ENCODE assay signal across 8 mouse cellular contexts in the genomic region with DNA sequence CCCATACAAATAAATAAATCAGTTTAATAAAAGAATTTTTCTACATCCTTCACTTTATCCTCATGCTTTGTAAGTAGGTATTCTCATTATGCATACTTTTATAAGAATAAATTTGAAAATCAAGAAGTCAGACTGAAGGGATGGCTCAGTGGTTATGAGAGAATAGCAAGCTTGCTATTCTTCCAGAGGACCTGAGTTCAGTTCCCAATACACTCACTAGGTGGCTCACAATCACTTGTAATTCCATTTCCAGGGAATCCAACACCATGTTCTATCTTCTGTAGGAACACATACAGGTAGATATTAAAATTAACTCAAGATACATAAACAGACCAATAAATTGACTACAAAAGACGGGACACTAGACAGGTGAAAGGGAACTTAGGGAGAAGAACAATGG. TPM values are rescaled to one million over a fixed set of nuclear protein-coding genes. Genes with fewer than 3 reads are reported as not detected.
DNase-seq lines count a peak whose midpoint lies in the region; ATAC-seq lines count a peak whose summit lies in the region.

No protein-coding gene starts in this region.

- H3K36me3 ChIP-seq in neural tube, embryonic 13.5 days, result no peaks in the 10 kb centered on the region
- no peaks in the 10 kb centered on the region for H3K36me3 ChIP-seq in forebrain, embryonic 12.5 days (replicated peaks)
- H3K36me3 ChIP-seq in midbrain, embryonic 16.5 days (ENCODE audit: control insufficient read depth, insufficient read depth, low read length), result no peaks in the 10 kb centered on the region

- H3K27ac ChIP-seq in neural tube, embryonic 13.5 days (replicated peaks), result no peak overlapping the region
- H3K27ac ChIP-seq in forebrain, embryonic 12.5 days, result no peak overlapping the region
- H3K27ac ChIP-seq in midbrain, embryonic 16.5 days (ENCODE audit: low read length), result no peak overlapping the region

- no peak overlapping the region for H3K4me3 ChIP-seq in neural tube, embryonic 13.5 days
- no peak overlapping the region for H3K4me3 ChIP-seq in forebrain, embryonic 12.5 days (replicated peaks)
- H3K4me3 ChIP-seq in midbrain, embryonic 16.5 days (ENCODE audit: low read depth, low read length), result no peak overlapping the region

- no peaks in the 10 kb centered on the region for H3K9me3 ChIP-seq in neural tube, embryonic 13.5 days
- H3K9me3 ChIP-seq in forebrain, embryonic 12.5 days, result no peaks in the 10 kb centered on the region
- no peaks in the 10 kb centered on the region for H3K9me3 ChIP-seq in midbrain, embryonic 16.5 days (replicated peaks; ENCODE audit: control insufficient read depth, low read length, poor library complexity, severe bottlenecking)

- WGBS in neural tube, embryonic 13.5 days, result 83% methylated on average over 1 of the region's 1 CpGs
- 89% methylated on average over 1 of the region's 1 CpGs for WGBS in forebrain, embryonic 12.5 days
- WGBS in midbrain, embryonic 16.5 days, result 88% methylated on average over 1 of the region's 1 CpGs

- DNase-seq in adrenal gland, adult 2 months, result peak; percentile 48
- DNase-seq in adrenal gland, postnatal 4 days (ENCODE audit: low spot score in 2 of 2), result no peak
- no peak for DNase-seq in neural tube, embryonic 10.5 days (ENCODE audit: extremely low spot score, low spot score)
- peak; percentile 67 for DNase-seq in kidney, postnatal 14 days
- DNase-seq in ovary, postnatal 10 days (ENCODE audit: low spot score), result no peak

- ATAC-seq in neural tube, embryonic 13.5 days (ENCODE audit: low read depth), result 0 out of 2 replicates have a peak, but pooled peaks have one; percentile 58
- ATAC-seq in forebrain, embryonic 12.5 days (ENCODE audit: low FRiP score), result 0 out of 2 replicates have a peak, but pooled peaks have one; percentile 44
- ATAC-seq in midbrain, embryonic 16.5 days, result peak; percentile 62; the same call in 1 of the 2 replicates

- H3K4me1 ChIP-seq in neural tube, embryonic 13.5 days (replicated peaks), result peaks cover 11% of the 10 kb centered on the region
- peaks cover 9% of the 10 kb centered on the region for H3K4me1 ChIP-seq in forebrain, embryonic 12.5 days
- H3K4me1 ChIP-seq in midbrain, embryonic 16.5 days (ENCODE audit: control insufficient read depth, insufficient read depth, low read length), result peaks cover 5% of the 10 kb centered on the region

- H3K27me3 ChIP-seq in neural tube, embryonic 13.5 days, result no peaks in the 10 kb centered on the region
- H3K27me3 ChIP-seq in forebrain, embryonic 12.5 days, result no peaks in the 10 kb centered on the region
- H3K27me3 ChIP-seq in midbrain, embryonic 16.5 days (ENCODE audit: control insufficient read depth, insufficient read depth, low read depth, low read length), result no peaks in the 10 kb centered on the region

- H3K9ac ChIP-seq in neural tube, embryonic 13.5 days, result no peak overlapping the region
- H3K9ac ChIP-seq in forebrain, embryonic 12.5 days, result no peak overlapping the region
- H3K9ac ChIP-seq in midbrain, embryonic 16.5 days (ENCODE audit: low read depth, low read length), result no peak overlapping the region

- no peak overlapping the region for H3K4me2 ChIP-seq in neural tube, embryonic 13.5 days
- H3K4me2 ChIP-seq in forebrain, embryonic 12.5 days, result no peak overlapping the region
- H3K4me2 ChIP-seq in midbrain, embryonic 16.5 days (ENCODE audit: low read length), result no peak overlapping the region

RNA-seq across cellular contexts. Expression of a gene that starts 44.3 kb away (rescaled TPM):
- 10 to 100 TPM; 56.4 to 64.4 TPM for total RNA-seq in adrenal gland, adult 2 months (2021)
- 3.4 and 3.7 TPM in 2 replicates for polyA plus RNA-seq in adrenal gland, adult 2 months (2012; rRNA removed)
- total RNA-seq in adrenal gland, postnatal 4 days (2021), result 10 to 100 TPM; 79.7 to 81.9 TPM
- polyA plus RNA-seq in neural tube, embryonic 13.5 days (2015; fragmentation: Nextera tagmentation; extraction: Ambion mirVana), result 22.6 and 26.4 TPM in 2 replicates
- polyA plus RNA-seq in forebrain, embryonic 12.5 days (2016; fragmentation: Nextera tagmentation; extraction: Ambion mirVana), result 47.5 and 49.5 TPM in 2 replicates
- polyA plus RNA-seq in midbrain, embryonic 16.5 days (2015; fragmentation: Nextera tagmentation; extraction: Ambion mirVana), result 15.2 and 15.4 TPM in 2 replicates

Comparison
In these comparisons a context has a peak if more than half of its experiments do, and no peak if none do; other contexts are left out.
1. DNase-seq: peak in adrenal gland, adult 2 months (single experiment) and kidney, postnatal 14 days (single experiment); none in adrenal gland, postnatal 4 days (0 of 2), neural tube, embryonic 10.5 days (single experiment) and ovary, postnatal 10 days (single experiment).
2. Peak in every context shown above with its lines, with median percentiles within 50 percentile points of each other: ATAC-seq.